Mouse (Mus musculus): ENCODE data around the gene Metap1d. TPM values are rescaled to one million over a fixed set of nuclear protein-coding genes. Genes with fewer than 3 reads are reported as not detected.

The Metap1d gene
- total RNA-seq, 2 experiments from 2014 or later: 18.9 to 20.2 TPM

GRCm38 (mm10) chr2:71477787-71478186, 24.7 kb downstream of the Metap1d start:
- DNase-seq (ENCODE audit: extremely low spot score in 1 of 2, low spot score in 2 of 2): no peak
- no peak overlapping the region for H3K4me3 ChIP-seq
- no peak overlapping the region for H3K27ac ChIP-seq
- peak; percentile 22 for TF ChIP-seq CTCF (IDR thresholded peaks at IDR 0.05)
- intact Hi-C loops (cut with DNase I): no loop called here

GRCm38 (mm10) chr2:71479917-71480316, 26.8 kb downstream of the Metap1d start:
- TF ChIP-seq CTCF (IDR thresholded peaks at IDR 0.05): no peak
- DNase-seq (ENCODE audit: extremely low spot score in 1 of 2, low spot score in 2 of 2): no peak
- Histone ChIP-seq H3K27ac (no peak overlapping the region), H3K4me3 (no peak overlapping the region)
- intact Hi-C loops (cut with DNase I): no loop called here

DNA sequence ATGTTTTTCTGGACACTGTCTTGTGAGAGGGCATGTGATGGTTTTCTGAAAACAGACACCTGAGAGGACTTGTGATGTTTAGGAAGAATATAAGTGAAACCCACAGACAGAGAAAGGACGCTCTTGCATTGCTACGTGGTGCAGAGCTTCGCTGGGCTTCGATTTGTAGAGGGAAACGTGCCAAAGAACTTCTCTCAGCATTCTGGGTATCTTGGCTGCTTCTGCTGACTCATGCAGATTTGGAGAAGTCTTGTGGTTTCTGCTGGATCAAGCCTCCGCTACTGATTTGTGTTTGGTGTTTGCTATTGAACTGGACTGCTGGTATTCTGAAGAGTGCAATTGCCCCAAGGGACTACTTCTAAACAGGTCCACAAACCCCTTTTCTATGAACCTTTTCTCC, 28.7 kb downstream of the Metap1d start:
- no peak for TF ChIP-seq CTCF (IDR thresholded peaks at IDR 0.05)
- Histone ChIP-seq H3K27ac (no peak overlapping the region), H3K4me3 (no peak overlapping the region)
- no peak for DNase-seq (ENCODE audit: extremely low spot score in 1 of 2, low spot score in 2 of 2)
- intact Hi-C loops (cut with DNase I): no loop called here

DNA sequence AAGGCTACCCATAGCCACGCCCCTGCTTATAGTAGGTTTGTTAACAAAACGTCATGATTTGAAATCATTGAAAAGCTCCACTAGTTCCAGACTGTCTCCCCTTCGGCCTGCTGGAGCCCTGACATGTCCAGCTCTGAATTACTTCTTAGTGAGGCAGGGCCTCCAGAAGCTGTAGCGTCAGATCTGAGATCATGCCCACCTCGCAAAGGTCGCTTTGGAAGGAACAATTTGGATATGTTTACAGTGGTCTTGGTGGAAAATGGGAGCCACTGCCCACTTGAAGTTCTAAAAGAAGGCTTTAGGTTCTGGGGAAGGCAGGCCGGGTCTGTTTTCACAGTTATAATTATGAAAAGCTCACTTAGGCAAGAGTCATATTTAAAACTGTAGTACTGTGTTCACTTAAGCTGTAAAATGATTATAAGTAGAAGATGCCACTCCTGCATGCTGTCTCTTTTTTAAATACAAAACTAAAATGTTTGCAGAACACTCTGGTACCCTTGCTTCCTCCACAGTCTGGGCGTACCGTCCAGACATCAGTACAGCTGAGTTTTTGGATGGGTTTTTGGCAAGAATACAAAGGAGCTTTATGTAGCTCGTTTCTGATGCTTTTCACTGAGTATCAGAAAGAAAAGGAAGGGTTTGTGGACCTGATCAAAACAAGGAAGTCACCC, 30.1 kb downstream of the Metap1d start:
- DNase-seq (ENCODE audit: extremely low spot score in 1 of 2, low spot score in 2 of 2): no peak
- intact Hi-C loops (cut with DNase I): no loop called here
- Histone ChIP-seq H3K27ac (no peak overlapping the region), H3K4me3 (no peak overlapping the region)
- no peak for TF ChIP-seq CTCF (IDR thresholded peaks at IDR 0.05)

DNA sequence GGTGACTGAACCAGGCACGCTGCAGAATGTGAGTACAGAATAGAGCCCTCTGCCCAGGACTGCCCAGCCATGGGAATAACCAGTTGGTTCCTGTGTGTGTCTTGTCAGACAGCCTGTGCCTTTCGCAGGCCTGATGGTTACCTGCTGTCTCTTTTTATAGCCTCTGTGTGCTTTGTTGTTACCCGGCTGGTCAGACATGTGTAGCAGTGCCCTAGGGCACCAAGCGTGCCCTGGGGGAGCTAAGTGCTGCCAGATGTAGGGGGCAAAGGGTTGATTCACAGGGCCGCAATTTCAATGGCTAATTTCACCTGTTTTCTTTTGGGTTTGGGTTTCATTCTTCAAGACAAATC, 30.6 kb downstream of the Metap1d start:
- no peak for DNase-seq (ENCODE audit: extremely low spot score in 1 of 2, low spot score in 2 of 2)
- no peak overlapping the region for H3K4me3 ChIP-seq
- TF ChIP-seq CTCF (IDR thresholded peaks at IDR 0.05): no peak
- H3K27ac ChIP-seq: no peak overlapping the region
- intact Hi-C loops (cut with DNase I): no loop called here

DNA sequence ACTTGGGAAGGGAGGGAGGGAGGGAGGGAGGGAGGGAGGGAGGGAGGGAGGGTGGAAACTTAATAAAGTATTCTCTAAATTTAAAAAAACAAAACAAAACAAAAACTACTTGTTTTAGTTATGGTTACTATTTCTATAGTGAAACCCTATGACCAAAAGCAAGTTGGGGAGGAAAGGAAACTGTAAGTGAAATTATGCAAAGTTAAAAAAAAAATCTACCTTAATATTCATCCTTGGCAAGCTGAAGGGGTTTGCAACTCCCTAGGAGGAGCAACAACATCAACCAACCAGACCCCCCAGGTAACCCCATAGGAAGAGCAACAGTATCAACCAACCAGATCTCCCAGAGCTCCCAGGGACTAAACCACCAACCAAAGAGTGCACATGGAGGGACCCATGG, 38.2 kb downstream of the Metap1d start:
- Histone ChIP-seq H3K4me3 (no peak overlapping the region), H3K27ac (no peak overlapping the region)
- intact Hi-C loops (cut with DNase I): no loop called here
- no peak for DNase-seq (ENCODE audit: extremely low spot score in 1 of 2, low spot score in 2 of 2)
- TF ChIP-seq CTCF (IDR thresholded peaks at IDR 0.05): no peak

DNA sequence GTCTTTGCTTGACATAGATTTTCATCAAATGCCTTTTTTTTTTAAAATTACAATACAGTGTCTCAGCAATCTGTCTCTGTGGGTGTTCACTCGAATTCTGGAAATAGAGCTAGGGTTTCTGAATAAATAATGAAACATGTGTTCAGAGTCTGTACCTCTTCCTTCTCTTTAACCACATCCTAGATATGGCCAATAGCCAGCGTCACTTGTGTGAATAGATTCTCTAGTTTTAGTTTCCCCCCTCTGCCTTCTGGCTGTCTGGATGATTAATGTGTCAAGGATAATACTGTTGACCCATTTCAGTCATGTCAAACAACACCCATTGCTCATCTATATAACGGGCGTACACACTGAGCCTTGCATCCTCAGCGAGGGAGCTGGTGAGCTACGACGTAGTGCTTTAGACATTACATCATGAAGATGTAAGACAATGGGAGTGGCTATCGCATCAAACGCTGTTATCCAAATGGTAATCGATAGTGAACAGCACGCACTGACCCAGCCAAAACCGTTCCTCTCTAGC, 40.1 kb downstream of the Metap1d start:
- no peak overlapping the region for H3K27ac ChIP-seq
- intact Hi-C loops (cut with DNase I): no loop called here
- TF ChIP-seq CTCF (IDR thresholded peaks at IDR 0.05): no peak
- DNase-seq (ENCODE audit: extremely low spot score in 1 of 2, low spot score in 2 of 2): no peak
- no peak overlapping the region for H3K4me3 ChIP-seq

DNA sequence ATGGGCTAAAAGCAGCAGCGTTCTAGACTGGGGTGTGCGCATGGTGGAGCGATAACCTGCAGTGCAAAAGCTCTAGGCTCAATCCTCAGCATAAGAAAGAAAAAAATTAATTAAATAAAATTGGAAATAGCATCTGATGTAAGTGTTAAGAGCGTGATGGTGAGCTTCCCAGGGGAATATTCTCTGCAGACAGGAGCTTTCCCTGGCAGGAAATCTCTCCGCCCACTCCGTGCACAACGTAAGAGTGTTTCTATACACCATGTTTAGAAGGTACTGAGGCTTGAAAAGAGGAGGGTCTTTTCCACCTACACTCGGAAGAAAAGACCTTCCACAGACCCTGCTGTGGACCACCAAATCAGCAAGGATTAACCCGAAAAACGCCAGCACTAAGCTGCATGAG, 41.4 kb downstream of the Metap1d start:
- H3K4me3 ChIP-seq: no peak overlapping the region
- no peak overlapping the region; the same call in 1 of the 2 replicates for H3K27ac ChIP-seq
- no peak for TF ChIP-seq CTCF (IDR thresholded peaks at IDR 0.05)
- intact Hi-C loops (cut with DNase I): no loop called here
- peak in 1 of 2 experiments; percentile 18 for DNase-seq (ENCODE audit: extremely low spot score in 1 of 2, low spot score in 2 of 2)

DNA sequence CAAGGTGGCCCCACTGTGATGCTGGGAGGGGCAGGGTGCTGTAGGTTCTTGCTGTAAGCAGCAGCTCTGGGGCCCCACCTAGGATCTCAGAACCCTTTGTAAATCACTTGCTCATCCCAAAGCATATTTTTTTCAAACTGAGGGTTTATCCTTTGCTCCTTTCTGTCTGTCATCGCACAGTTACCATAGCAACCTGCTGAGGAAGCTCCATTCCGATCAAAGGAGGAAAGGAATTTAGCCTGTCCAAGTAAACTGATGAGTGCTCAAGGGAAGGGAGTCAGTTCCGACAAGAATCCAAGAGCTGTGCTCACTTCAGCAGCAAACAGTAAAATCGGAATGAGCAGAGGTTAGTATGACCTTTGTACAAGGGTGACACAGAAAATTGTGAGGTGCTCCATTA, 41.9 kb downstream of the Metap1d start:
- Histone ChIP-seq H3K27ac (no peak overlapping the region), H3K4me3 (no peak overlapping the region)
- DNase-seq (ENCODE audit: extremely low spot score in 1 of 2, low spot score in 2 of 2): no peak
- TF ChIP-seq CTCF (IDR thresholded peaks at IDR 0.05): no peak
- intact Hi-C loops (cut with DNase I): no loop called here

- intact Hi-C loops (cut with DNase I): no loop called here
- no peak for TF ChIP-seq CTCF (IDR thresholded peaks at IDR 0.05)
- H3K4me3 ChIP-seq: no peak overlapping the region
- no peak for DNase-seq (ENCODE audit: extremely low spot score in 1 of 2, low spot score in 2 of 2)
- no peak overlapping the region for H3K27ac ChIP-seq
Observed at GRCm38 (mm10) chr2:71497175-71497574, 44.1 kb downstream of the Metap1d start.

DNA sequence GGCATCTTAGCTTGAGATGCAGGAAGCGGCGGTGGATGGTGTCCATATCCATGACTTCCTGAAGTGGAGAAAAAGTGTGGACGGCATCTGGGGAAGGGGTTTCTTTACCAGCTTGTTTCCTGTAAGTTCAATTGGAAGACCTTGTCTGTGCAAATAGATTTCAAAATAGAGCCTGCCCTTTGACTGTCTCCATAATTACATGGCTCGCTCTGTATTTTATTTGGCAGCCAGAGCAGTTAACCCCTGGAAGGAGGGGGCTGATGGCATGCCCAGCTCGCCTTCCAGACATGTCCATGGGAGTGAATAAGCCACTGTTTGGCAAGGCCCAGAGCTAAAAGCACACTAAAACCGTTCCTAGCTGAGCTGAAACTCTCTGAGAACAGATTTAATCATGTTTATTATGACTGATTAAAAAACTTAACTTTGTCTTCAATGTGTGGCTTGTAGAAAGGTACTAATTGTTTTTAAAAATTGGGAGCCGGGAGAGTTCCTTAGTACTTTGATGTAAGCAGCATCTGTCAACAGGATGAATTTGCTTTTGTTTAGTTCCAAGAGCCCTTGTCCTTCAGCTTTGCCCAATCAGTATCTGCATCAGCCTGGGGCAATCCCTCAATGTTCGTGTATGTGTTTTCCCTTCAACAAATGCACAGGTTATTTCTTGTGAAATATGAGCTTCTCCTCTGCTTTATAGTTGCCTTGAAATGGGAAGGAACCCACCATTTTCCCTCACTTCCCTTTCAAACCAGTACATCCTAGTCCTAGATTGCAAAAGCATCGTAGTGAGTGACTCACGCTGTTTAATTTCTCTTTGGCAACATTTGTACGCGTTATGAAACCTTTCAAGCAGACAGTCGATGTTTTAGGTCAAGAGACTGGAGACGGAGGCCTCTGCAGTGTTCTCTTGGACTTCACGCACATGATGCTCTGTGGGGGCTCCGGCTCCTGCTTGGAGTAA, 46.5 kb downstream of the Metap1d start:
- no peak for DNase-seq (ENCODE audit: extremely low spot score in 1 of 2, low spot score in 2 of 2)
- no peak for TF ChIP-seq CTCF (IDR thresholded peaks at IDR 0.05)
- H3K27ac ChIP-seq: no peak overlapping the region
- no peak overlapping the region for H3K4me3 ChIP-seq
- intact Hi-C loops (cut with DNase I): no loop called here

DNA sequence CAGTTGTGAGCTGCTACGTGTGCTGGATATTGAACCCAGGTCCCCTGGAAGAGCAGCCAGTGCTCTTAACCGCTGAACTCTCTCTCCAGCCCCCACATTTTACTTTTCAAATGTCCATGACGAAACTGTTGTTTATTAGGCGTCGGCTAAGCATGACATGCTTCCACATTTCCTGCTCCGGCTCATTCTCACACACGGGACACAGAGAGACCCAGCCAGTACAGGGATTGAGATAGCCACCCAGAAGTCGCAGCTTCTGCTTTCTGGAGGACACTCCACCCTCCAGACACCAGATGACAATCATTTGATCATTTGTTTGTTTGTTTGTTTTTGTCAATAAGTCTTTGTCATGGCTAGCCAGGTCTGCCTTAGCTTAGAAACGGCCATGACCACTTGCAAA, 51.8 kb downstream of the Metap1d start:
- intact Hi-C loops (cut with DNase I): no loop called here
- no peak overlapping the region for H3K4me3 ChIP-seq
- H3K27ac ChIP-seq: no peak overlapping the region
- no peak for DNase-seq (ENCODE audit: extremely low spot score in 1 of 2, low spot score in 2 of 2)
- TF ChIP-seq CTCF (IDR thresholded peaks at IDR 0.05): no peak

Measured in left cerebral cortex, adult 2 months (tissue).